Mouse (Mus musculus) CH12.LX (cell line): Measurements from ENCODE around the gene Macrod2. TPM values are rescaled to one million over a fixed set of nuclear protein-coding genes. Genes with fewer than 3 reads are reported as not detected.

Experiments used
- DNase-seq: peaks from one replicate; pipeline ENCODE4 v3.0.0-alpha.2; 2013; ENCODE audit errors: extremely low read depth
- H3K27ac ChIP-seq: 2 replicates; pipeline ENCODE4 v1.5.1; 2012; ENCODE audit warnings: low read depth, mild to moderate bottlenecking, control low read depth, moderate library complexity; ENCODE audit not compliant: insufficient read depth
- H3K27me3 ChIP-seq: replicated peaks from 2 replicates; pipeline ENCODE3; 2012; ENCODE audit warnings: inconsistent platforms
- H3K36me3 ChIP-seq, 2 experiments: replicated peaks in 1 of 2; 2 replicates each; pipeline versions ENCODE3 to v1.6.1; 2012; ENCODE audit warnings: inconsistent platforms in 1 of 2, low read length in 1 of 2, mild to moderate bottlenecking in 1 of 2, mixed read lengths in 1 of 2, moderate library complexity in 1 of 2; ENCODE audit not compliant: control insufficient read depth in 1 of 2, insufficient read depth in 1 of 2
- H3K4me1 ChIP-seq, 2 experiments: 2 replicates each; pipeline ENCODE4 v1.6.1; 2012; ENCODE audit warnings: inconsistent platforms in 1 of 2, moderate library complexity in 1 of 2; ENCODE audit not compliant: insufficient read depth in 2 of 2, control insufficient read depth in 1 of 2
- H3K4me2 ChIP-seq: 2 replicates; pipeline ENCODE4 v1.6.1; 2012; ENCODE audit warnings: low read depth, mild to moderate bottlenecking, control low read depth; ENCODE audit not compliant: poor library complexity, insufficient read depth, severe bottlenecking
- H3K4me3 ChIP-seq, 3 experiments: fragments of 150-350 bp in 1 of 3; sonication (generic) in 1 of 3; replicated peaks in 1 of 3; 2 replicates each; pipeline versions ENCODE3 to v1.5.1; 2011 to 2012; ENCODE audit warnings: low read depth in 2 of 3, low read length in 2 of 3, mild to moderate bottlenecking in 2 of 3, moderate library complexity in 2 of 3, control low read depth in 1 of 3, improper control_type of control experiment in 1 of 3, inconsistent platforms in 1 of 3, mixed read lengths in 1 of 3; ENCODE audit not compliant: poor library complexity in 1 of 3
- H3K79me2 ChIP-seq: replicated peaks from 2 replicates; pipeline ENCODE4 v1.6.1; 2012; ENCODE audit warnings: mild to moderate bottlenecking, moderate library complexity; ENCODE audit not compliant: control insufficient read depth, poor library complexity, insufficient read depth, severe bottlenecking; ENCODE audit errors: extremely low read depth
- H3K9ac ChIP-seq: 2 replicates; pipeline ENCODE4 v1.6.1; 2012; ENCODE audit warnings: low read depth, mild to moderate bottlenecking, control low read depth, moderate library complexity; ENCODE audit not compliant: insufficient read depth
- H3K9me3 ChIP-seq: replicated peaks from 2 replicates; pipeline ENCODE3; 2012; ENCODE audit warnings: low read length, inconsistent platforms, mixed read lengths
- CHD1 ChIP-seq: IDR thresholded peaks from 2 replicates; pipeline ENCODE4 v1.6.1; 2012; ENCODE audit warnings: low read depth, low read length, improper control_type of control experiment, inconsistent platforms
- CHD2 ChIP-seq: IDR thresholded peaks from 2 replicates; pipeline ENCODE4 v1.6.1; 2011; ENCODE audit warnings: low read length, improper control_type of control experiment
- ELF1 ChIP-seq: IDR thresholded peaks from 2 replicates; pipeline ENCODE4 v1.6.1; 2014; ENCODE audit warnings: low read depth, mild to moderate bottlenecking, inconsistent platforms, low read length, improper control_type of control experiment
- HCFC1 ChIP-seq: IDR thresholded peaks from 2 replicates; pipeline ENCODE4 v1.6.1; 2012; ENCODE audit warnings: low read depth, mild to moderate bottlenecking, inconsistent platforms, low read length, improper control_type of control experiment
- JUN ChIP-seq: IDR thresholded peaks from 2 replicates; pipeline ENCODE4 v1.6.1; 2011; ENCODE audit warnings: low read depth, mild to moderate bottlenecking, low read length, improper control_type of control experiment, moderate library complexity; ENCODE audit not compliant: insufficient read depth
- KAT2A ChIP-seq: IDR thresholded peaks from 2 replicates; pipeline ENCODE4 v1.6.1; 2012; ENCODE audit warnings: low read length, improper control_type of control experiment, inconsistent platforms; ENCODE audit not compliant: insufficient replicate concordance
- MAFK ChIP-seq: IDR thresholded peaks from 2 replicates; pipeline ENCODE4 v1.6.1; 2011; ENCODE audit warnings: low read length, improper control_type of control experiment; ENCODE audit not compliant: insufficient replicate concordance
- MAX ChIP-seq: IDR thresholded peaks from 2 replicates; pipeline ENCODE4 v1.6.1; 2011; ENCODE audit warnings: low read length, improper control_type of control experiment
- MEF2A ChIP-seq: IDR thresholded peaks from 2 replicates; pipeline ENCODE4 v1.6.1; 2014; ENCODE audit warnings: low read depth, mild to moderate bottlenecking, inconsistent platforms, low read length, improper control_type of control experiment, borderline replicate concordance
- MXI1 ChIP-seq: IDR thresholded peaks from 2 replicates; pipeline ENCODE4 v1.6.1; 2011; ENCODE audit warnings: mild to moderate bottlenecking, low read depth, low read length, improper control_type of control experiment
- MYC ChIP-seq: IDR thresholded peaks from 2 replicates; pipeline ENCODE4 v1.6.1; 2011; ENCODE audit warnings: low read depth, mild to moderate bottlenecking, improper control_type of control experiment, low read length
- NRF1 ChIP-seq: IDR thresholded peaks from 2 replicates; pipeline ENCODE4 v1.6.1; 2014; ENCODE audit warnings: low read depth, mild to moderate bottlenecking, inconsistent platforms, low read length, improper control_type of control experiment, moderate library complexity
- PAX5 ChIP-seq: IDR thresholded peaks from 2 replicates; pipeline ENCODE4 v1.6.1; 2012; ENCODE audit warnings: low read length, inconsistent platforms, mixed read lengths
- RAD21 ChIP-seq: IDR thresholded peaks from 2 replicates; pipeline ENCODE4 v1.6.1; 2011; ENCODE audit warnings: low read depth, mild to moderate bottlenecking, low read length, improper control_type of control experiment, moderate library complexity
- RCOR1 ChIP-seq: conservative IDR thresholded peaks from 2 replicates; pipeline ENCODE4 v1.6.1; 2012; ENCODE audit warnings: low read depth, mild to moderate bottlenecking, inconsistent platforms, low read length, improper control_type of control experiment
- SMC3 ChIP-seq: IDR thresholded peaks from 2 replicates; pipeline ENCODE4 v1.6.1; 2011; ENCODE audit warnings: low read depth, low read length, improper control_type of control experiment
- TBP ChIP-seq: conservative IDR thresholded peaks from 2 replicates; pipeline ENCODE4 v1.6.1; 2011; ENCODE audit warnings: low read depth, low read length, improper control_type of control experiment
- UBTF ChIP-seq: IDR thresholded peaks from 2 replicates; pipeline ENCODE4 v1.6.1; 2012; ENCODE audit warnings: low read depth, mild to moderate bottlenecking, inconsistent platforms, low read length, improper control_type of control experiment, moderate library complexity
- USF1 ChIP-seq: IDR thresholded peaks from 2 replicates; pipeline ENCODE4 v1.6.1; 2014; ENCODE audit warnings: low read depth, mild to moderate bottlenecking, inconsistent platforms, low read length, improper control_type of control experiment
- ZC3H11A ChIP-seq: IDR thresholded peaks from 2 replicates; pipeline ENCODE4 v1.6.1; 2012; ENCODE audit warnings: low read depth, mild to moderate bottlenecking, inconsistent platforms, low read length, improper control_type of control experiment
- ZKSCAN1 ChIP-seq: IDR thresholded peaks from 2 replicates; pipeline ENCODE4 v1.6.1; 2012; ENCODE audit warnings: low read depth, inconsistent platforms, low read length, improper control_type of control experiment, borderline replicate concordance
- ZNF384 ChIP-seq: IDR thresholded peaks from 2 replicates; pipeline ENCODE4 v1.6.1; 2012; ENCODE audit warnings: low read depth, low read length, improper control_type of control experiment, inconsistent platforms
- dilution Hi-C: fragments of 300-500 bp; cut with MboI; formaldehyde crosslinking; loops from 2 replicates; pipeline ENCODE4 v1.14.3; 2020; ENCODE audit warnings: low sequenced_read_pairs; ENCODE audit not compliant: extremely low pct_unique_long_range_greater_than_20kb, extremely low pct_ligation_motif_present
- in situ Hi-C: fragments of 300-500 bp; cut with MboI; formaldehyde crosslinking; loops from 3 replicates; pipeline ENCODE4 v1.14.3; 2019; ENCODE audit warnings: low sequenced_read_pairs, low pct_ligation_motif_present, low pct_unique_long_range_greater_than_20kb, mixed read lengths
- polyA plus RNA-seq: library from polyadenylated mRNA; unstranded; fragments of >175 nt; gene quantifications from 2 replicates; pipeline ENCODE4 v1.2.1, GENCODE M21; 2012; ENCODE audit warnings: low read depth; ENCODE audit not compliant: insufficient read length
- total RNA-seq, 2 experiments: library from RNA; depleted of rRNA; stranded (reverse); fragments of 300-350 nt in 1 of 2; fragments of >200 nt in 1 of 2; gene quantifications; 2 replicates each; pipeline ENCODE4 v1.2.3; 2012 to 2014

Macrod2 gene
- total and polyA plus RNA-seq, 3 experiments = not detected

- Histone ChIP-seq H3K9me3 (peaks cover 50% of the 10 kb centered on the region), H3K79me2 (no peaks in the 10 kb centered on the region), H3K9ac (no peak overlapping the region), H3K4me2 (no peak overlapping the region), H3K27me3 (no peaks in the 10 kb centered on the region), H3K4me1 (no peaks in the 10 kb centered on the region), H3K4me3 (no peak overlapping the region), H3K36me3 (no peaks in the 10 kb centered on the region), H3K27ac (no peak overlapping the region)
- dilution Hi-C loops = no loop called here
- no peak for DNase-seq
- no peak for TF ChIP-seq MAX
- TF ChIP-seq MXI1 = no peak
- no peak for TF ChIP-seq HCFC1
- no peak for TF ChIP-seq RCOR1
- TF ChIP-seq MEF2A = no peak
- TF ChIP-seq NRF1 = no peak
- TF ChIP-seq MYC = no peak
- TF ChIP-seq RAD21 = no peak
- TF ChIP-seq ZC3H11A = no peak
- no peak for TF ChIP-seq JUN
- no peak for TF ChIP-seq TBP
- TF ChIP-seq MAFK = no peak
- TF ChIP-seq SMC3 = no peak
- TF ChIP-seq UBTF = no peak
- TF ChIP-seq PAX5 = no peak
- TF ChIP-seq CHD2 = no peak
- in situ Hi-C loops = no loop called here
Observed at GRCm38 (mm10) chr2:141558242-141558827, 1163.2 kb downstream of the Macrod2 start.

GRCm38 (mm10) chr2:141565986-141566385 lies 1170.9 kb downstream of the Macrod2 start:
- Histone ChIP-seq H3K27me3 (no peaks in the 10 kb centered on the region), H3K36me3 (no peaks in the 10 kb centered on the region), H3K4me3 (no peak overlapping the region), H3K4me1 (no peaks in the 10 kb centered on the region), H3K79me2 (no peaks in the 10 kb centered on the region), H3K9ac (no peak overlapping the region), H3K4me2 (no peak overlapping the region), H3K27ac (no peak overlapping the region), H3K9me3 (peaks cover 35% of the 10 kb centered on the region)
- in situ Hi-C loops (no loop called here), dilution Hi-C loops (no loop called here)
- no peak for DNase-seq
- TF ChIP-seq ZKSCAN1 = no peak
- TF ChIP-seq RCOR1 = no peak
- TF ChIP-seq ZNF384 = no peak
- TF ChIP-seq PAX5 = no peak
- no peak for TF ChIP-seq MAFK
- TF ChIP-seq USF1 = no peak
- TF ChIP-seq CHD1 = no peak
- no peak for TF ChIP-seq RAD21
- no peak for TF ChIP-seq JUN
- no peak for TF ChIP-seq KAT2A
- TF ChIP-seq NRF1 = no peak
- TF ChIP-seq MAX = no peak
- no peak for TF ChIP-seq ELF1
- TF ChIP-seq MXI1 = no peak
- TF ChIP-seq SMC3 = no peak
